Mouse (Mus musculus): Measurements from ENCODE around the gene Bcas1.

- TF ChIP-seq EP300 (optimal IDR thresholded peaks at IDR 0.05) (no peak), CTCF (IDR thresholded peaks at IDR 0.05; ENCODE audit: low read depth) (no peak)
Observed at GRCm38 (mm10) chr2:170391994-170392393, 35.7 kb downstream of the Bcas1 start.
